Mouse (Mus musculus) stomach, postnatal 0 days (tissue): ENCODE data around the gene Trdmt1.

ENCODE experiments used
- CTCF ChIP-seq: IDR thresholded peaks from 2 replicates; pipeline ENCODE4 v1.5.1; 2016; ENCODE audit warnings: antibody characterized with exemption, low read depth, mild to moderate bottlenecking, moderate library complexity
- EP300 ChIP-seq: optimal IDR thresholded peaks from 2 replicates; pipeline ENCODE3; 2016; ENCODE audit warnings: antibody characterized with exemption

DNA sequence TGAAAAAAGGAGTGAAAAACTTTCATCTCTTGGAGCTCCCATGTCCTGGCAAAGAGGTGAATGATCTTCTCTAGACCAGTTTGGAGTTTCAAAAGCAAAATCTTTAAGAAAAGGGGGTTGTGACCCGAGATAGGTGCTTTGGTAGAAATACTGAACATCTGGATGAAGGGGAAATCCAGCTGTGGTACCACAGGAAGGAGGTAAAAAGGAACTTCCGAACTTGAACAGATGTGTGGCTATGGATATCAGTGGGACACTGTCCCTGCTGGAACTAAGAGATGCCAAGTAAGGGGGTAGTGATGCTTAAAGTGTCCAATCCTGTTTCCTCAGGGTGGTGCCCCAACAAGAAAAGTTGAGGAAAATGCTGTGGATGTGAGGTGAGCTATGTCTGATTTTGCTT, 25.7 kb upstream of the Trdmt1 start:
- TF ChIP-seq CTCF (no peak), EP300 (no peak)
